Mouse (Mus musculus) heart, embryonic 15.5 days (tissue): ENCODE measurements around the gene Myh6. TPM values are rescaled to one million over a fixed set of nuclear protein-coding genes. Genes with fewer than 3 reads are reported as not detected.
A peak's percentile ranks its signal among the peaks of the same experiment; 100 is the strongest.

Source experiments
- ATAC-seq: fragments of 200-750 bp; cut with Nextera tagmentation; replicated peaks from 2 replicates; pipeline ENCODE4 v1.8.0; 2017; ENCODE audit warnings: low read depth, moderate TSS enrichment; ENCODE audit not compliant: insufficient number of reproducible peaks, insufficient read depth, low FRiP score
- H3K27ac ChIP-seq: fragments of 300-500 bp; sonication (generic); 2 replicates; pipeline ENCODE4 v1.5.1; 2015; ENCODE audit warnings: mild to moderate bottlenecking, inconsistent platforms
- H3K27me3 ChIP-seq: fragments of 300-500 bp; sonication (generic); 2 replicates; pipeline ENCODE4 v1.6.1; 2015; ENCODE audit warnings: inconsistent platforms
- H3K36me3 ChIP-seq: fragments of 300-500 bp; sonication (generic); 2 replicates; pipeline ENCODE4 v1.6.1; 2015; ENCODE audit warnings: mild to moderate bottlenecking, inconsistent platforms
- H3K4me1 ChIP-seq: fragments of 300-500 bp; sonication (generic); replicated peaks from 2 replicates; pipeline ENCODE4 v1.6.1; 2015; ENCODE audit warnings: inconsistent platforms
- H3K4me2 ChIP-seq: fragments of 300-500 bp; sonication (generic); 2 replicates; pipeline ENCODE4 v1.6.1; 2015; ENCODE audit warnings: inconsistent platforms, mild to moderate bottlenecking, moderate library complexity
- H3K4me3 ChIP-seq: fragments of 300-500 bp; sonication (generic); 2 replicates; pipeline ENCODE4 v1.5.1; 2015; ENCODE audit warnings: mild to moderate bottlenecking, inconsistent platforms
- H3K9ac ChIP-seq: fragments of 300-500 bp; sonication (generic); 2 replicates; pipeline ENCODE4 v1.6.1; 2015; ENCODE audit warnings: mild to moderate bottlenecking, inconsistent platforms
- H3K9me3 ChIP-seq: fragments of 300-500 bp; sonication (generic); replicated peaks from 2 replicates; pipeline ENCODE4 v1.6.1; 2016; ENCODE audit warnings: inconsistent platforms
- WGBS: fragments of 180-500 bp; shearing (Covaris S2); methylation state at CpG from one replicate; pipeline ENCODE4 v1.1.7; 2015; ENCODE audit warnings: mixed read lengths; 5-methylcytosine and 5-hydroxymethylcytosine counted together
- polyA plus RNA-seq: library from polyadenylated mRNA; unstranded; fragments of >200 nt; fragmentation: Nextera tagmentation; extraction: Ambion mirVana; gene quantifications from 2 replicates; pipeline ENCODE4 v1.2.1, GENCODE M21; 2015

The Myh6 gene
- polyA plus RNA-seq, 1 experiment from 2014 or later, result 2,004 TPM

DNA sequence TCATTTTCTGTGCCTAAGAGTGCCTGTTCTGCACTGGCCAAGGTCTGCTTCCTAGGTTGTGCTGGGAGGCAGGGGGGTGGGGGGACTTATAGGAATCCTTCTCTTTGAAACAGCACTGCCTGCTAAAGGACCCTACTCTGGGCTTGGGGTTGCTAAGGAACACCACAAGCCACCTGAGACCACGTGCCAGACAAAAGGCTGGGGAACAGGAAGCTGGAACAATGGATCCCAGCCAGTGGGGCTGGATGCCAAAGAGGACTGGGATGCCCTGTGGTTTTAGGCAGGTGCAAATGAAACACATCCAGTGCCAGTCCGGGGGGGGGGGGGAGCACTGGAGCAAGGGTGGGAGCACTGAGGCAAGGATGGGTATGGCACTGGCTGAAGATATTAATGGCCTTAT is 36.3 kb downstream of the Myh6 start:
- no peak for ATAC-seq
- Histone ChIP-seq H3K27me3 (peaks cover 15% of the 10 kb centered on the region), H3K27ac (no peak overlapping the region), H3K36me3 (no peaks in the 10 kb centered on the region), H3K4me1 (peaks cover 33% of the 10 kb centered on the region), H3K4me3 (no peak overlapping the region), H3K9me3 (no peaks in the 10 kb centered on the region), H3K4me2 (no peak overlapping the region), H3K9ac (no peak overlapping the region)
- WGBS, result 24% methylated on average over 2 of the region's 2 CpGs

DNA sequence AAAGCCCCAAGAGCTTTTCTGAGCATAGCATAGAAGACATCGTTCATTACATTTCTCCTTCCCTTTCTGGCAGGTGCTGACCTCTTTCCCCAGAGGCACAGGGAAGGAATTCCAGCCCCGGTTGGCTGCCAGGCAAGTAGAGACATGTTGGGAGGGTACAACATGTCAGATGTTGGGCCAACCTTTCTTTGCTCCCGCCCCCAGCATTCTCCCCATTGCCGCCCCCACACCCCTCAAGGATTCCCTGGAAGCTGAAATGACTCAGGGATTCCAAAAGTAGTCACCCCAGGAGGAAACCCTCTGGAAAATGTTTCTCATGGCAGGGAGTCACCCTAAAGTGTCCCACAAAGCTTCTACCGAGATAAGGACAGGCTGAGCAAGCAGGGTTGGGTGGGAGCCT is 36.9 kb downstream of the Myh6 start:
- H3K4me3 ChIP-seq, result no peak overlapping the region
- no peak for ATAC-seq
- peaks cover 39% of the 10 kb centered on the region for H3K4me1 ChIP-seq
- H3K9ac ChIP-seq, result no peak overlapping the region
- H3K9me3 ChIP-seq, result no peaks in the 10 kb centered on the region
- H3K36me3 ChIP-seq, result no peaks in the 10 kb centered on the region
- no peak overlapping the region for H3K27ac ChIP-seq
- 49% methylated on average over 5 of the region's 5 CpGs for WGBS
- H3K27me3 ChIP-seq, result peaks cover 15% of the 10 kb centered on the region
- H3K4me2 ChIP-seq, result no peak overlapping the region

DNA sequence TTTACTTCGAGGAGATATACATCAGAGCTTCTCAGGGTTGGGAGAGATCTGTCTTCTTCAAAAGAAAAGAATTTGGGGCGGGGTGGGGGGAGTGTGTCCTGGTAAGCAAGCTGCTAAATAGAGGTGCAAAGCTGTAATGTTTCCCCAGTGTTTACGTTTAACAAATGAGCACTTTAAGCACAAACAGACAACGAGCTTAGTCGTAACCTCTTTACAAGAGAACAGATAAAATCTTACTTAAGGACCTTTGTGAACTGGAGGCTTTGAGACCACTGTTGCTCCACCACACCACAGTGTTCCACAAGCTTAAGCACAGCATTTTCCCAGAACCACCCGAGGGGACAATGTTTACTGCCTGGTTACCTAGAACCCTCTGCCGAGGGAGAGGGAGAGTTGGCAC is 39.4 kb downstream of the Myh6 start:
- Histone ChIP-seq H3K4me2 (peak overlapping the region; percentile 93), H3K27ac (peak overlapping the region; percentile 91), H3K4me3 (peak overlapping the region; percentile 59; the same call in 1 of the 2 replicates), H3K27me3 (peaks cover 15% of the 10 kb centered on the region), H3K4me1 (peaks cover 46% of the 10 kb centered on the region), H3K9ac (peak overlapping the region; percentile 72; the same call in 1 of the 2 replicates), H3K9me3 (no peaks in the 10 kb centered on the region), H3K36me3 (no peaks in the 10 kb centered on the region)
- WGBS, result 41% methylated on average over 7 of the region's 7 CpGs
- ATAC-seq, result no peak

DNA sequence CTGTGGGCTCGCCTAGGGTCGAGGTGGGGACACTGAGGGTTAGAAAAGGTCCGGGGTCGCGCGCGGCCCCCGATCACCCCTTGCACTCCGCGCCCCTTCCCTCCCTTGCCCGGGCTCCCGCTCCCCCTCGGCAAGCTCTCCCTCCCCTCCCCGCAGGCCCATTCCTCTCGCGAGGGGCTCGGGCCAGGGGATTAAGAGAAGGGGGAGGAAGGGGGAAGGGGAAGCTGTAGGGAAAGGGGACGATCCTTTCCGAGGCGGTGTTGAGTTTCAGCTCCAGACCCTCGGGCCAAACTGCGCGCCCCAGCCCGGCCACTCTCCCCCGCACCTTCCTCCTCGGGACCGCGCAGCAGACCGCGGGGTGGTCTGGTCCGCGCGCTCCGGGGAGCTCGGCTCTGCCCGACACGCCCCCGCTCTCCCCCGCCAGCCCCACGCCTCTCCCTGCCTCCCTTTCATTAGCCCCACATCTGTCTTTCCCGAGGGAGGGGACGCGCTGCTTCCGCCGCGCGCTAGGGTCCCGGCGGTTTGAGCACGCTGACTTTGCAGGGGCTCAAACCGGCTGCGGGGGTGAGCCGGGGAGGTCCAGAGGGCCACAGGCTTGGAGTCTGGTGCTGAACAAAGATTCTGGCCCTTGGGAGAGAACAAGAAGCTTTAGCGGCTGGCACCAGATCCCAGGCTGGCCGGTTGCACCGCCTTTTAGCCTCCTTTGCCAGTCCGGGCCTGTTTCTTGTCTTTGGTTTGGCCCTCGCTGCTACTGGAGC is 40.1 kb downstream of the Myh6 start:
- Histone ChIP-seq H3K4me3 (peak overlapping the region; percentile 59), H3K4me2 (peak overlapping the region; percentile 93), H3K9me3 (no peaks in the 10 kb centered on the region), H3K27me3 (peaks cover 15% of the 10 kb centered on the region), H3K27ac (peak overlapping the region; percentile 91), H3K9ac (peak overlapping the region; percentile 72), H3K4me1 (peaks cover 46% of the 10 kb centered on the region), H3K36me3 (no peaks in the 10 kb centered on the region)
- ATAC-seq, result peak; percentile 67
- WGBS, result under 1% methylated on average over 52 of the region's 58 CpGs

DNA sequence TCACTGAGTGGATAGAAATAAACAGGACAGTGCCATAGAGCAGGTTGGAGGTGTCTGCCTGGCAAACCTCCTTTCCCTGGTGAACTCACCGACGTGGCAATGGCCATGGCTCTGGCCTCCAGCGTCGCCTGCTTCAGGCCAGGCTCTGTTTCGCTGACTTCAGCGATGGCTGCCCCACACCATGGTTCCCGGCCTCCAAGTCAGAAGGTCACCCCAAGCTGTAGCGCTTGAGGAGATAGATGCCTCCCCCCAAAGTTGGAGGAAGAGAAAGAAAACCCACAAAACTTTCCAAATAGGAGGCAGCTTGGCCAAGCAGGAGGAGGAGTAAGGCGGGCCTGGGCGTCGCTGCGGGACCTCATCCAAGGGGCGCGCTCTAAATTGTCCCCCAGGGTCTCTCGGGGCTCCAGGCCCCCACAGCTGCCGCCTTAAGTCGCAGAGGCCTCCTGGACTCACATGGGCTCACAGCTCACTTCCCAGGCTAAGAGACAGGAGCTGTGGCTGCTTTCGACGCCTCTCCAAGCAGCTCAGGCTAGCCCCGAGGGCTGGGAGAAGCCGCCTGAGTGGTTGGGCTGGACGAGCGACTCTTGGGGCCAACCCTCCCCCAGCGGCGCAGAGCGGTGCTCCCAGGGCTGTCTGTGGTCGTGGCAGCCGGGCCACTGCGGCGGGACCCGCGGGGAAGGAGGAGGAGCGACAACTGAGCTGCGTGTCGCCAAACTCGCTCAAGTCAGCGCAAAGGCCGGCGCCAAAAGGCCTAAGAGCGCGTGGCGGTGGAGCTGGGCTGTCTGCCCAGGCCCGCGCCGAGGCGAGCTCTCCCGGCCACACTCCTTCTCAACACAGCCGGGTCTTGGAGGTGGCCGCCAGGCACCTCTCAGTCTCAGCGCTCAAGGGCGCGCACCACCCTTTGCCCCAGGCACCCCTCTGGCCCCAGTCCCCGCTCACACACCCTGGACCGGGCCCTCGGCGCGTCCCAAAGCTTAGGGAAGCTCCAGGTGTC is 41.1 kb downstream of the Myh6 start, which contains the start of gene Efs:
TSS of gene Efs (minus strand) at position 778 of the 994 bp plus-strand sequence.
- Histone ChIP-seq H3K36me3 (peaks cover 5% of the 10 kb centered on the region), H3K9me3 (no peaks in the 10 kb centered on the region), H3K27me3 (peaks cover 15% of the 10 kb centered on the region), H3K9ac (peak within 1 kb of the TSS; percentile 72), H3K27ac (peak within 1 kb of the TSS; percentile 91), H3K4me3 (peak within 1 kb of the TSS; percentile 59), H3K4me2 (peak within 1 kb of the TSS; percentile 93), H3K4me1 (peaks cover 46% of the 10 kb centered on the region)
- WGBS, result 3% methylated on average over 57 of the region's 57 CpGs
- ATAC-seq, result peak; percentile 51

DNA sequence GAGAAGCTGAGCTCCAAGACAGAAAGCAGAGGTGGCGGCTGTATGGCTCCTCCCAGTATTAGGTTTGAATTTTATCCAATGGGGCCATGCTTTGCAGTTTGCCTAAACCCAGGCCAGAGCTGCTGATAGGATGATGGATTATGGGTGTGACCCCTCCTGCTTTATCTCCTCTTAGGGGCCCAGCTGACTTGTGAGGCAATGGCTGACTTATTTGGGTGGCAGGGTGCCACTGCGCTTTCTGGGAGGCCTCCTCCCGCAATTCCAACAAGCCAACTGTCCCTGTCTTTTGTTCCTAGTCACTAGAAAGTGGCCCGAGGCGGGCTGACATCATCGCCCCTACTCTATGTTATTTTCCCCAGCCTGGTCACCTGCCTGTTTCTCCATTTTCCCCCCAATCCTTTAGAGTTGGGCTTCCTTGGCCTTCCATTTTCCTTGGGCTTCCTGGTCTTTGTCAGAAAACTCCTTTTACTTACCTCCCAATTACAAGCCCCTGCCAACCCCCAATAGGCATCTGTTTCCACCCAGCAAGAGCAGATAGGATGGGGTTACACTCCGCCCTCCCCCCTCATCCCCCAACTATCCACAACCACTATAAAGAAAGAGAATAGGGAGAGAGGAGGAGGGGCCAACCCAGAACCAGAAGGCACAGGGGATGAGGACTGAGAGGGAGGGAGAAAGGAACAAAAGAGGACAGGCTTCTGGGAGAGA is 41.9 kb downstream of the Myh6 start:
- Histone ChIP-seq H3K4me2 (peak overlapping the region; percentile 93), H3K9ac (peak overlapping the region; percentile 72), H3K36me3 (peaks cover 14% of the 10 kb centered on the region), H3K27me3 (peaks cover 15% of the 10 kb centered on the region), H3K27ac (peak overlapping the region; percentile 91), H3K4me3 (peak overlapping the region; percentile 59), H3K9me3 (no peaks in the 10 kb centered on the region), H3K4me1 (peaks cover 38% of the 10 kb centered on the region)
- peak; percentile 65 for ATAC-seq
- WGBS, result 32% methylated on average over 7 of the region's 7 CpGs

DNA sequence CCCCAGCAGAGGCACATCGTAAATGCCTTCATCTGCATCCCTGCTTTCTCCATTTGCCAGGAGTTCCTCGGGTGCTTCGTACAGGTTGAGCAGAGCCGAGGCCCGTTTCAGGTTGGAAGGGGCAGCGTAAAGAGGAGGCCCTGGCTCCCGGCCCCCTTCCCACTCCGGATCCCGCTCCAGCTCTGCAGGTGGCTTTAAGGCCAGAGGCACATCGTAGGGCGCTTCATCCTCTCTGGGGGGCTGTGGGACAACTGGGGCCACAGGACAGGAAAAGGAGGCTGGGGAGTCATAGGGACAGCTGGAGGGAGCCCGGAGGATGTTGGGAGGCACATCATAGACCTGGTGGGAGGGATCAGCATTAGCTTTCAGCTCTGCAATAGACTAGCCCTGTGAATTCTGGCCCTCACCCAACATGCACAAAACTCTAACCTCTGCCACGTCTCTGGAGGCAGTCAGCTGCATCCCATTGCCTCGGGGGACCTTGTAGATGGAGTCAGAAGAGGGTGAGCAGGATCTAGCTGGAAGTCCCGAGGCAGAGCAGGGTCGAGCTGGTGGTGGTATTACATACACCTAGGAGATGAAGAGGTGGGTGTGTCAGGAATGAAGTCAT is 46.5 kb downstream of the Myh6 start:
- Histone ChIP-seq H3K4me3 (no peak overlapping the region), H3K9me3 (no peaks in the 10 kb centered on the region), H3K4me1 (peaks cover 16% of the 10 kb centered on the region), H3K4me2 (no peak overlapping the region), H3K36me3 (peaks cover 29% of the 10 kb centered on the region), H3K9ac (no peak overlapping the region), H3K27me3 (0 out of 2 replicates have a peak, but pooled peaks cover 3% of the 10 kb centered on the region), H3K27ac (no peak overlapping the region)
- ATAC-seq, result no peak
- WGBS, result 86% methylated on average over 16 of the region's 16 CpGs

DNA sequence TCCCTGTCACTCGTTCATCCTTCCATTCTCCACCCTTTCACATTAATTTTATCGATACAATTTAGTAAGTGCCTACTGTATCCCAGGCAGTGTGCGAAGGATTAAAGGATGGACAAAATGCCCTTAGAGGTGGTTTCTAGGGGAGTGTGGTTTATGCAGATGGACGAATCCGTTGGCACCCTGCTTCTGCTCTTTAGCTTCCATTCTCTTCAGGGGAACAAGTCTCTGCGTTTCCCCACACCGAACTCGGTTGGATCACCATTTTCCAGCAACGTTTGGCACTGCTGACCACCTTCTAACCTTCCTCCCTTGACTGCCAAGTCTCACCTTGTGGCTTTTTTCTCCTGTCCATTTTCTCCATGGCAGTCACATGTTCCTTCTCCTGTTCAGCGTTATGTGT is 53.4 kb downstream of the Myh6 start:
- H3K4me2 ChIP-seq, result peak overlapping the region; percentile 99
- H3K4me1 ChIP-seq, result peaks cover 19% of the 10 kb centered on the region
- peak overlapping the region; percentile 94 for H3K4me3 ChIP-seq
- H3K27ac ChIP-seq, result peak overlapping the region; percentile 70
- H3K9me3 ChIP-seq, result no peaks in the 10 kb centered on the region
- 21% methylated on average over 10 of the region's 10 CpGs for WGBS
- H3K27me3 ChIP-seq, result 0 out of 2 replicates have a peak, but pooled peaks cover 3% of the 10 kb centered on the region
- no peak for ATAC-seq
- peak overlapping the region; percentile 96 for H3K9ac ChIP-seq
- peaks cover 13% of the 10 kb centered on the region; the same call in 1 of the 2 replicates for H3K36me3 ChIP-seq

DNA sequence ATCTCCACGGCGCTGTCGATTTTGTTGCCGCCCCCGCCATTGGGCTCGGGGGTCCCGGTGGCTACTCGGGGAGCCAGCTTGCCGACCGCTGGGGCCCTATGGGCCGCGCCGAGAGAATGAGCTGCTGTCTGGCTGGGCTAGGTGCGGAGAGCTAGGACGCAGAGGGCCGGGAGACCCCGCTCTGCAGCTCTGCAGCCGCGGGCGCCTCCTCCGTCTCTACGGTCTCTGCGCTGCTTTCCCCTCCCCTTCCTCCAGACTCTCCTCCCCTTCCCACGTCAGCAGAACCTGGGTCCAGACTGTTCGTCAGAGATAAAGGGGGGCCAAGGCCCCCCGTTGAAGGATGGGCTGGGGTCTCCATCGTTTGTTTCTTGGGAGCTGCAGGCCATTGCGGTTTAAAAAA is 53.8 kb downstream of the Myh6 start, which contains the start of gene Slc22a17:
TSS of gene Slc22a17 (minus strand) at position 247 of the 400 bp plus-strand sequence.
- peak within 1 kb of the TSS; percentile 99 for H3K4me2 ChIP-seq
- ATAC-seq, result peak; percentile 82
- H3K9ac ChIP-seq, result peak within 1 kb of the TSS; percentile 96
- peak within 1 kb of the TSS; percentile 70 for H3K27ac ChIP-seq
- WGBS, result under 1% methylated on average over 28 of the region's 28 CpGs
- H3K4me1 ChIP-seq, result peaks cover 19% of the 10 kb centered on the region
- H3K4me3 ChIP-seq, result peak within 1 kb of the TSS; percentile 94
- no peaks in the 10 kb centered on the region for H3K9me3 ChIP-seq
- H3K27me3 ChIP-seq, result 0 out of 2 replicates have a peak, but pooled peaks cover 3% of the 10 kb centered on the region
- H3K36me3 ChIP-seq, result 0 out of 2 replicates have a peak, but pooled peaks cover 10% of the 10 kb centered on the region

DNA sequence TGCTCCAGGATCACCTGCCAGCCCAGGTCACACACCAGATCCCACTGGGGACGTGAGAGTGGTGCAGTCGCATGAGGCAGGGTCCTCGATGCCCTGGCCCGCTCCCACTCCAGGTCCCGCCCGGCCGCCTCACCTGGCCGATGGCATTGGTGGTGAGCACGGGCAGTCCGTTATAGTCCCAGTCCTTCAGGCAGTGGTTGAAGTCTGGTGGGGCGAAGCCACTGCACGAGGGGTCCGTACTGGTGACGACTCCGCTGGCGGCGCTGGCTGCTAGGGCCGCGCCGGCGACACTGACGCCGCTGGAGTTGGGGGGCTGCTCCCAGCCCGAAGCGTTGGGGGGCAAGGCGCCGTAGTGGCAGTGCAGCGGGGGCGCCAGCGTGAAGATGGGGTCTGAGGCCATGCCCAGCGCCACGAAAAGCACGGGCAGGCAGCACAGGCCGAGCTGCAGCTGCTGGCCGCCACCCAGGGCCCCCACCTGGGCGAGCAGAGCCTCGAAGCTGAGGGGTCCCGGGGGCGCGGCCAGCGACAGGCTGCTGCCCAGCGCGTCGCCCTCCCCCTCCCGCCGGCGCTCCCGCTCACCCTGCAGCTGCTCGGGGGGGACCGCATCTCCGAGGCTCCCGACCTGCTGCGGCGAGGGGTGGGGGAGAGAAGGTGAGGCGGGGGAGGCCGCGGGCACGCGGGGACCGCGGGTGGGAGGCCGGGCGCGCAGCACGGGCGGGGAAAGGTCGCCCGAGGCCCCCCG is 54.4 kb downstream of the Myh6 start:
- H3K4me3 ChIP-seq, result peak overlapping the region; percentile 94
- peak overlapping the region; percentile 99 for H3K4me2 ChIP-seq
- H3K4me1 ChIP-seq, result peaks cover 19% of the 10 kb centered on the region
- peak overlapping the region; percentile 70 for H3K27ac ChIP-seq
- H3K9ac ChIP-seq, result peak overlapping the region; percentile 96
- ATAC-seq, result peak; percentile 59
- no peaks in the 10 kb centered on the region for H3K9me3 ChIP-seq
- 2% methylated on average over 56 of the region's 69 CpGs for WGBS
- peaks cover 14% of the 10 kb centered on the region; the same call in 1 of the 2 replicates for H3K36me3 ChIP-seq
- 0 out of 2 replicates have a peak, but pooled peaks cover 3% of the 10 kb centered on the region for H3K27me3 ChIP-seq
